Mouse (Mus musculus): Measurements from ENCODE around the gene Atp13a2. TPM values are rescaled to one million over a fixed set of nuclear protein-coding genes. Genes with fewer than 3 reads are reported as not detected.

The Atp13a2 gene
- polyA plus RNA-seq, 1 experiment from 2014 or later, result 75.5 TPM

DNA sequence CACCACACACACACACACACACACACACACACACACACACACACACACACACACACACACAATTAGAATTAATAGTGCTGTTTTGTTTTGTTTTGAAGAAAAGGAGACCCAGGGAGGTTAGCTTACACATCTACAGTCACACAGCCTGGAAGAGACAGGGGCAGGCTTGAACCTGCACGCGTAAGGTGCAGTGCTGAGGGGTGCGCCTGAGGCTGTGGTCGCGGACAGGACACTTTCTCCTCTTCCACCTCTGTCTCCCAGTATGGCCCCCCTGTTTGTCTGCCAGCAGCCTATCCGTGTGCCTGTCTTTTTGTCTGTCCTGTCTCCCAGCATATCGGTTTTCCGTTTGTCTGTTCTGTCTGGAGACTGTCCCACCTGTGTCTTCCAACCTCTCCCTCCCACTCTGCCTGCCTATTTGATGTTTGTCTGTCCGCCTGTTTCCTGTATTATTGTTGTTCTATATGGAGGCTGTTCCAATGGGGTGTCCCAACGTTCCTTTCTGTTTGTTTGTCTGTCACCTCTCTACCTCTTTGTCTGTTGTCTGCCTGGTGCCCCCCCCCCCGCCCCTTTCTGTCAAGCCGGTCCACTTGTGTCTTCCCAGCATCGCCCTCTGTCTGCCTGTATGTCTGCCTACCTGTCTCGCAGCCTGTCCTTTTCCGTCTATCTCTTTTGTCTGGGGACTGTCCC lies 506 bp upstream of the Atp13a2 start:
- Histone ChIP-seq H3K27ac (peak overlapping the region; percentile 65), H3K4me1 (peaks cover 43% of the 10 kb centered on the region)

DNA sequence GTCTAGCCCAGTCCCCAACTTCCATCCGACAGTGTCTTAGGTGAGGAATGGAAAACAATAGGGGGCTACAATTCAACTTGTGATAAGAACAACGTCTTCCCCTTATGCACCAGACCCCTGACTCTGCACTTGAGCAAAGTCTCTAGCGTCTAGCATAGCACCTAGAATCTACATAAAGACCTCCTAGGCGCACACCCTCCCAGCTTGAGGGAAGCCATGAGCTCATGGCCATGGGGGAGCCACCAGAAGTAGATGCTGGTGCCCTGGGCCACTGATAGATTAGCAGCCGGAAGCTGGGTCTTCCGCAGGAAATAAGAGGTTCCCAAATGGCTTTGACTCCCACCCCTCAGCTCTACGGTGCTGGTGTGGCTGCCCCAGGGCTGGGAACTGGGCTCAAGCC lies 803 bp downstream of the Atp13a2 start:
- Histone ChIP-seq H3K9me3 (no peaks in the 10 kb centered on the region), H3K9ac (peak overlapping the region; percentile 96), H3K36me3 (replicated peaks) (peaks cover 7% of the 10 kb centered on the region), H3K4me3 (replicated peaks) (peak overlapping the region; percentile 92), H3K4me1 (peaks cover 43% of the 10 kb centered on the region), H3K27ac (no peak overlapping the region), H3K27me3 (0 out of 2 replicates have a peak, but pooled peaks cover 3% of the 10 kb centered on the region), H3K4me2 (peak overlapping the region; percentile 84)
- ATAC-seq (ENCODE audit: low FRiP score), result no peak
- 40% methylated on average over 7 of the region's 7 CpGs for WGBS

More for the DNA sequence above, 506 bp upstream of the Atp13a2 start:
- Histone ChIP-seq H3K4me3 (replicated peaks) (peak overlapping the region; percentile 92), H3K9me3 (0 out of 2 replicates have a peak, but pooled peaks cover 3% of the 10 kb centered on the region), H3K36me3 (replicated peaks) (no peaks in the 10 kb centered on the region), H3K27me3 (0 out of 2 replicates have a peak, but pooled peaks cover 3% of the 10 kb centered on the region), H3K9ac (peak overlapping the region; percentile 96), H3K4me2 (peak overlapping the region; percentile 84)
- peak; percentile 34 for ATAC-seq (ENCODE audit: low FRiP score)
- 29% methylated on average over 15 of the region's 15 CpGs for WGBS

- H3K27ac ChIP-seq, result 0 out of 2 replicates have a peak overlapping the region, but pooled peaks have one; percentile 10
- 0 out of 2 replicates have a peak overlapping the region, but pooled peaks have one; percentile 7 for H3K9ac ChIP-seq
- no peaks in the 10 kb centered on the region for H3K9me3 ChIP-seq
These were observed 2.1 kb downstream of the Atp13a2 start for GRCm38 (mm10) chr4:140988706-140989290.

DNA sequence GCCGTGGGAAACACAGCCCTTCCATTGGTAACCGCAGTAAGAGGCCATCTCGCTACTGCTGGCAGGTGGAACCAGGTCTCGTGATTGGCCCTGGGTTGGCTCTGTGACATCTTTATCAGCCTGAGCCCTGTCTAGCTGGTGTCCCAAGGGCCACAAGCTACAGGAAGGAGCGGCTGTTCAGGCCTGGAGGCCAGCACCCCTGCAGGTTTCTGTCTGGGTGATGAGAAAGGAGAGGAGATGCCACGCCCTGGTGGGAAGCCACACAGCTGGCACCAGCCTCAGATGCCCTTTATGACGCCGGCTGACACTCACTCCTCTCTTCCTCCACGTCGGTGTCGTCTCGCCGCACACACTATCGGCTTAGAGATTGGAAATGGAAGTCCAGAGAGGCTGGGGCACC lies 2.8 kb downstream of the Atp13a2 start:
- no peak overlapping the region for H3K4me3 ChIP-seq (replicated peaks)
- H3K4me1 ChIP-seq, result peaks cover 33% of the 10 kb centered on the region

More at GRCm38 (mm10) chr4:140988706-140989290, 2.1 kb downstream of the Atp13a2 start:
- no peak overlapping the region for H3K4me3 ChIP-seq (replicated peaks)
- H3K4me1 ChIP-seq, result peaks cover 33% of the 10 kb centered on the region
- 68% methylated on average over 7 of the region's 7 CpGs for WGBS
- peaks cover 19% of the 10 kb centered on the region for H3K36me3 ChIP-seq (replicated peaks)
- H3K27me3 ChIP-seq, result 0 out of 2 replicates have a peak, but pooled peaks cover 3% of the 10 kb centered on the region
- no peak overlapping the region for H3K4me2 ChIP-seq
- no peak for ATAC-seq (ENCODE audit: low FRiP score)

GRCm38 (mm10) chr4:140992215-140992614 lies 5.5 kb downstream of the Atp13a2 start:
- no peak for ATAC-seq (ENCODE audit: low FRiP score)
- Histone ChIP-seq H3K27ac (no peak overlapping the region), H3K9ac (no peak overlapping the region), H3K4me1 (peaks cover 25% of the 10 kb centered on the region), H3K27me3 (no peaks in the 10 kb centered on the region), H3K4me3 (replicated peaks) (no peak overlapping the region), H3K9me3 (no peaks in the 10 kb centered on the region), H3K36me3 (replicated peaks) (peaks cover 53% of the 10 kb centered on the region), H3K4me2 (no peak overlapping the region)
- 87% methylated on average over 20 of the region's 20 CpGs for WGBS

More for the DNA sequence above, 2.8 kb downstream of the Atp13a2 start:
- no peaks in the 10 kb centered on the region for H3K9me3 ChIP-seq
- H3K4me2 ChIP-seq, result no peak overlapping the region
- no peak for ATAC-seq (ENCODE audit: low FRiP score)
- 0 out of 2 replicates have a peak, but pooled peaks cover 3% of the 10 kb centered on the region for H3K27me3 ChIP-seq
- peaks cover 25% of the 10 kb centered on the region for H3K36me3 ChIP-seq (replicated peaks)
- no peak overlapping the region for H3K27ac ChIP-seq
- 93% methylated on average over 14 of the region's 14 CpGs for WGBS
- 0 out of 2 replicates have a peak overlapping the region, but pooled peaks have one; percentile 7 for H3K9ac ChIP-seq

- ATAC-seq (ENCODE audit: low FRiP score), result no peak
- H3K4me3 ChIP-seq (replicated peaks), result no peak overlapping the region
These were observed 7.2 kb downstream of the Atp13a2 start for GRCm38 (mm10) chr4:140993846-140994245.

DNA sequence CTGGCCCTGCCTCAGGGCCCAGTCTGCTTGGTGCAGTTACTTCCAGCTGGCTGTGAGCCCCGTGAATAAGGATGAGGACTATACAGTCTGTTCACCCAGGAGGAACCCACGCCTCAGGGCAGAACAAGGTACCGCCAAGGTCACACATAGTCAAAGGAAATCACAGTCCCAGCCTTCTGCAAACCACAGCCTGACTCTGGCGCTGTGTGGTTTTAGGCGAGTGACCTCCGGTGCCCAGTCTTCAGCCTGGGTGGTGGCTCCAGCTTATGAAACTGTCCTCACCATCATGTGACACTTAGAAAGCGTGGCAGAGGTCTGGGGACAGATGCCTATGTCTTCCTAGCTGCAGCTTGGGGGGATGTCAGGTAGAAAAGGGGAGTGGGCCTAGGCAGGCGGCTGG lies 9.1 kb downstream of the Atp13a2 start:
- Histone ChIP-seq H3K4me3 (replicated peaks) (no peak overlapping the region), H3K9ac (no peak overlapping the region), H3K27ac (no peak overlapping the region), H3K27me3 (no peaks in the 10 kb centered on the region), H3K4me2 (no peak overlapping the region), H3K9me3 (no peaks in the 10 kb centered on the region), H3K4me1 (no peaks in the 10 kb centered on the region), H3K36me3 (replicated peaks) (peaks cover 86% of the 10 kb centered on the region)
- ATAC-seq (ENCODE audit: low FRiP score), result no peak
- 91% methylated on average over 8 of the region's 8 CpGs for WGBS

More at GRCm38 (mm10) chr4:140993846-140994245, 7.2 kb downstream of the Atp13a2 start:
- peaks cover 8% of the 10 kb centered on the region for H3K4me1 ChIP-seq
- H3K4me2 ChIP-seq, result no peak overlapping the region
- no peak overlapping the region for H3K27ac ChIP-seq
- no peaks in the 10 kb centered on the region for H3K27me3 ChIP-seq
- H3K9ac ChIP-seq, result no peak overlapping the region
- H3K36me3 ChIP-seq (replicated peaks), result peaks cover 66% of the 10 kb centered on the region
- H3K9me3 ChIP-seq, result no peaks in the 10 kb centered on the region
- 87% methylated on average over 8 of the region's 8 CpGs for WGBS

GRCm38 (mm10) chr4:140996812-140997211 lies 10.1 kb downstream of the Atp13a2 start:
- ATAC-seq (ENCODE audit: low FRiP score), result no peak
- no peak overlapping the region for H3K27ac ChIP-seq

GRCm38 (mm10) chr4:141005983-141006382 lies 19.3 kb downstream of the Atp13a2 start:
- no peak for ATAC-seq (ENCODE audit: low FRiP score)
- H3K4me2 ChIP-seq, result no peak overlapping the region

More at GRCm38 (mm10) chr4:140996812-140997211, 10.1 kb downstream of the Atp13a2 start:
- Histone ChIP-seq H3K4me1 (no peaks in the 10 kb centered on the region), H3K9me3 (no peaks in the 10 kb centered on the region), H3K4me3 (replicated peaks) (no peak overlapping the region), H3K36me3 (replicated peaks) (peaks cover 95% of the 10 kb centered on the region), H3K27me3 (no peaks in the 10 kb centered on the region), H3K4me2 (no peak overlapping the region), H3K9ac (no peak overlapping the region)
- WGBS, result 94% methylated on average over 9 of the region's 9 CpGs

GRCm38 (mm10) chr4:141008028-141008427 lies 21.4 kb downstream of the Atp13a2 start:
- H3K9me3 ChIP-seq, result 0 out of 2 replicates have a peak, but pooled peaks cover 3% of the 10 kb centered on the region
- WGBS, result 95% methylated on average over 8 of the region's 8 CpGs
- ATAC-seq (ENCODE audit: low FRiP score), result no peak
- peaks cover 54% of the 10 kb centered on the region for H3K36me3 ChIP-seq (replicated peaks)
- no peak overlapping the region for H3K4me3 ChIP-seq (replicated peaks)
- H3K27me3 ChIP-seq, result no peaks in the 10 kb centered on the region
- H3K4me1 ChIP-seq, result peaks cover 26% of the 10 kb centered on the region
- H3K27ac ChIP-seq, result no peak overlapping the region
- no peak overlapping the region for H3K9ac ChIP-seq
- H3K4me2 ChIP-seq, result no peak overlapping the region

More at GRCm38 (mm10) chr4:141005983-141006382, 19.3 kb downstream of the Atp13a2 start:
- H3K9me3 ChIP-seq, result 0 out of 2 replicates have a peak, but pooled peaks cover 3% of the 10 kb centered on the region
- H3K4me1 ChIP-seq, result peaks cover 6% of the 10 kb centered on the region
- H3K36me3 ChIP-seq (replicated peaks), result peaks cover 69% of the 10 kb centered on the region
- H3K27me3 ChIP-seq, result no peaks in the 10 kb centered on the region
- 86% methylated on average over 13 of the region's 13 CpGs for WGBS
- no peak overlapping the region for H3K27ac ChIP-seq
- no peak overlapping the region for H3K9ac ChIP-seq
- H3K4me3 ChIP-seq (replicated peaks), result no peak overlapping the region

DNA sequence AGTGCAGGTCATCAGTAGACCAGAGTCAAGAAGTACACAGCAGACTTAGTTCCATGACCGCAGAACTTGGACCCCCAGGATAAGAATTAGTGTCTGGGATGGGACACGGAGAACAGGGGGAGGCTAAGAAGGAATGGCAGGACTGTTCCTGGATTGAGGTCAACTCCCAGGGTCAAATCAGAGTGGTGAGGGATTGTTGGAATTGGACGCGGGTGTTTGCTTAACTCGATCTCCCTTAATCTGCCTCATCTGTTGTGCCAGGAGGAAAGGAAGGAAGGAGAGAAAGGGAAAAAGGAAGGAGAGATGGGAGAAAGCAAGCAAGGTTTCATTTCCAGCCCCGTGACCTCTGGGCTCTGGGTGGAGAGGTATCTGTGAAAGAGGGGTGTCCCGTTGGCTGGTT lies 23.4 kb downstream of the Atp13a2 start, which contains the start of gene Mfap2:
Mfap2 (plus strand) TSS at position 301 of the 400 bp plus-strand sequence.
- Histone ChIP-seq H3K27me3 (no peaks in the 10 kb centered on the region), H3K4me2 (peak within 1 kb of the TSS; percentile 80), H3K4me3 (replicated peaks) (peak within 1 kb of the TSS; percentile 77), H3K36me3 (replicated peaks) (peaks cover 55% of the 10 kb centered on the region), H3K4me1 (peaks cover 26% of the 10 kb centered on the region), H3K9ac (peak within 1 kb of the TSS; percentile 87), H3K9me3 (0 out of 2 replicates have a peak, but pooled peaks cover 3% of the 10 kb centered on the region), H3K27ac (peak within 1 kb of the TSS; percentile 82)
- ATAC-seq (ENCODE audit: low FRiP score), result no peak; the same call in 1 of the 2 replicates
- WGBS, result 20% methylated on average over 7 of the region's 7 CpGs

DNA sequence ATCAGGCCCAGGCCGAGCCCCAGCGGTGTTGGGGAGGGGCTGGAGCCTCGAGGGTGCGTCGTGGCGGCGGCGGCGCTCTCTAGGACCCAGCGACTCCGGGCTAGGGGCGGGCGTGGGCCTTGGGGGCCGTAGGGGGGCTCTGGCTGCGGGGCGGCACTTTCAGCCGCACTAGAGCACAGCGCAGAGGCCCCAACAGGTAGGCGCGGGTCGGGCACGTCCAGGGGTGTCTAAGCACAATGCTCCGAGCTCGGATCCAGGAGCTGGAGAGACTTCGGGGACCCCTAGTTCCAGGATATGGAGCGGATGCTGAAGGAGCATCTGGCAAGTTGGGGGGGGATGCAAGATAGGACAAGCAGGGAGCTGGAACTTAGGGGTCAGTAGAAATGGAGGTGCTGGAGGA lies 23.9 kb downstream of the Atp13a2 start:
- Histone ChIP-seq H3K4me1 (peaks cover 26% of the 10 kb centered on the region), H3K27ac (peak overlapping the region; percentile 82), H3K4me3 (replicated peaks) (peak overlapping the region; percentile 77), H3K27me3 (no peaks in the 10 kb centered on the region), H3K4me2 (peak overlapping the region; percentile 80), H3K9me3 (0 out of 2 replicates have a peak, but pooled peaks cover 3% of the 10 kb centered on the region), H3K36me3 (replicated peaks) (peaks cover 55% of the 10 kb centered on the region), H3K9ac (peak overlapping the region; percentile 87)
- under 1% methylated on average over 26 of the region's 26 CpGs for WGBS
- peak; percentile 85 for ATAC-seq (ENCODE audit: low FRiP score)
